Mouse (Mus musculus): ENCODE data around the gene Frmd6. TPM values are rescaled to one million over a fixed set of nuclear protein-coding genes. Genes with fewer than 3 reads are reported as not detected.

Gene Frmd6
- polyA plus RNA-seq, 1 experiment from 2014 or later, result 34.9 TPM

GRCm38 (mm10) chr12:70793291-70793690 lies 32.0 kb upstream of the Frmd6 start:
- WGBS, result 65% methylated on average over 6 of the region's 6 CpGs
- Histone ChIP-seq H3K27me3 (no peaks in the 10 kb centered on the region), H3K9ac (no peak overlapping the region), H3K4me3 (no peak overlapping the region), H3K4me2 (no peak overlapping the region), H3K9me3 (no peaks in the 10 kb centered on the region), H3K36me3 (no peaks in the 10 kb centered on the region), H3K27ac (no peak overlapping the region), H3K4me1 (peaks cover 8% of the 10 kb centered on the region)
- ATAC-seq (ENCODE audit: borderline replicate concordance, extremely low read depth, low FRiP score, low TSS enrichment), result no peak

- Histone ChIP-seq H3K27me3 (no peaks in the 10 kb centered on the region), H3K9me3 (no peaks in the 10 kb centered on the region), H3K4me1 (peaks cover 23% of the 10 kb centered on the region), H3K27ac (peak overlapping the region; percentile 66), H3K36me3 (no peaks in the 10 kb centered on the region), H3K4me2 (no peak overlapping the region), H3K4me3 (no peak overlapping the region), H3K9ac (no peak overlapping the region)
- peak; percentile 47; the same call in 1 of the 2 replicates for ATAC-seq (ENCODE audit: borderline replicate concordance, extremely low read depth, low FRiP score, low TSS enrichment)
- 32% methylated on average over 16 of the region's 16 CpGs for WGBS
Measured at GRCm38 (mm10) chr12:70794543-70795388, 30.5 kb upstream of the Frmd6 start.

GRCm38 (mm10) chr12:70795389-70795711 lies 30.0 kb upstream of the Frmd6 start:
- H3K9me3 ChIP-seq, result no peaks in the 10 kb centered on the region
- peak overlapping the region; percentile 58 for H3K27ac ChIP-seq
- no peak overlapping the region for H3K4me2 ChIP-seq
- no peaks in the 10 kb centered on the region for H3K27me3 ChIP-seq
- peaks cover 28% of the 10 kb centered on the region for H3K4me1 ChIP-seq
- 75% methylated on average over 3 of the region's 3 CpGs for WGBS
- ATAC-seq (ENCODE audit: borderline replicate concordance, extremely low read depth, low FRiP score, low TSS enrichment), result no peak
- H3K9ac ChIP-seq, result no peak overlapping the region
- H3K4me3 ChIP-seq, result no peak overlapping the region
- H3K36me3 ChIP-seq, result no peaks in the 10 kb centered on the region

GRCm38 (mm10) chr12:70798496-70798895 lies 26.8 kb upstream of the Frmd6 start:
- WGBS, result 39% methylated on average over 8 of the region's 8 CpGs
- H3K4me2 ChIP-seq, result peak overlapping the region; percentile 26; the same call in 1 of the 2 replicates
- H3K27me3 ChIP-seq, result no peaks in the 10 kb centered on the region
- ATAC-seq (ENCODE audit: borderline replicate concordance, extremely low read depth, low FRiP score, low TSS enrichment), result no peak
- no peaks in the 10 kb centered on the region for H3K36me3 ChIP-seq
- peak overlapping the region; percentile 95 for H3K27ac ChIP-seq
- H3K4me1 ChIP-seq, result peaks cover 37% of the 10 kb centered on the region
- no peaks in the 10 kb centered on the region for H3K9me3 ChIP-seq
- H3K4me3 ChIP-seq, result no peak overlapping the region
- no peak overlapping the region for H3K9ac ChIP-seq

GRCm38 (mm10) chr12:70799231-70800002 lies 25.9 kb upstream of the Frmd6 start:
- Histone ChIP-seq H3K9me3 (no peaks in the 10 kb centered on the region), H3K4me3 (no peak overlapping the region), H3K27ac (peak overlapping the region; percentile 95), H3K36me3 (no peaks in the 10 kb centered on the region), H3K4me1 (peaks cover 36% of the 10 kb centered on the region), H3K4me2 (peak overlapping the region; percentile 36), H3K27me3 (no peaks in the 10 kb centered on the region), H3K9ac (no peak overlapping the region)
- 30% methylated on average over 19 of the region's 19 CpGs for WGBS
- peak; percentile 83 for ATAC-seq (ENCODE audit: borderline replicate concordance, extremely low read depth, low FRiP score, low TSS enrichment)

GRCm38 (mm10) chr12:70800086-70800485 lies 25.2 kb upstream of the Frmd6 start:
- H3K4me1 ChIP-seq, result peaks cover 31% of the 10 kb centered on the region
- WGBS, result 59% methylated on average over 8 of the region's 8 CpGs
- H3K27ac ChIP-seq, result peak overlapping the region; percentile 95
- ATAC-seq (ENCODE audit: borderline replicate concordance, extremely low read depth, low FRiP score, low TSS enrichment), result no peak
- no peak overlapping the region for H3K9ac ChIP-seq
- H3K4me2 ChIP-seq, result no peak overlapping the region
- no peaks in the 10 kb centered on the region for H3K9me3 ChIP-seq
- H3K36me3 ChIP-seq, result no peaks in the 10 kb centered on the region
- H3K27me3 ChIP-seq, result no peaks in the 10 kb centered on the region
- no peak overlapping the region for H3K4me3 ChIP-seq

GRCm38 (mm10) chr12:70801361-70801760 lies 24.0 kb upstream of the Frmd6 start:
- H3K36me3 ChIP-seq, result no peaks in the 10 kb centered on the region
- no peak overlapping the region for H3K4me2 ChIP-seq
- no peaks in the 10 kb centered on the region for H3K9me3 ChIP-seq
- peaks cover 31% of the 10 kb centered on the region for H3K4me1 ChIP-seq
- WGBS, result 49% methylated on average over 8 of the region's 8 CpGs
- no peak for ATAC-seq (ENCODE audit: borderline replicate concordance, extremely low read depth, low FRiP score, low TSS enrichment)
- no peaks in the 10 kb centered on the region for H3K27me3 ChIP-seq
- no peak overlapping the region for H3K9ac ChIP-seq
- no peak overlapping the region for H3K27ac ChIP-seq
- H3K4me3 ChIP-seq, result no peak overlapping the region

GRCm38 (mm10) chr12:70803494-70803893 lies 21.8 kb upstream of the Frmd6 start:
- no peaks in the 10 kb centered on the region for H3K27me3 ChIP-seq
- ATAC-seq (ENCODE audit: borderline replicate concordance, extremely low read depth, low FRiP score, low TSS enrichment), result no peak
- H3K36me3 ChIP-seq, result no peaks in the 10 kb centered on the region
- no peak overlapping the region for H3K4me3 ChIP-seq
- H3K4me1 ChIP-seq, result peaks cover 27% of the 10 kb centered on the region
- no peaks in the 10 kb centered on the region for H3K9me3 ChIP-seq
- no peak overlapping the region for H3K9ac ChIP-seq
- H3K27ac ChIP-seq, result no peak overlapping the region
- 50% methylated on average over 4 of the region's 4 CpGs for WGBS
- no peak overlapping the region for H3K4me2 ChIP-seq

GRCm38 (mm10) chr12:70804989-70805388 lies 20.3 kb upstream of the Frmd6 start:
- Histone ChIP-seq H3K27me3 (no peaks in the 10 kb centered on the region), H3K27ac (no peak overlapping the region), H3K4me1 (peaks cover 12% of the 10 kb centered on the region; the same call in 1 of the 2 replicates), H3K4me2 (no peak overlapping the region), H3K4me3 (no peak overlapping the region), H3K9me3 (no peaks in the 10 kb centered on the region), H3K9ac (no peak overlapping the region), H3K36me3 (no peaks in the 10 kb centered on the region)
- WGBS, result 62% methylated on average over 2 of the region's 2 CpGs
- no peak for ATAC-seq (ENCODE audit: borderline replicate concordance, extremely low read depth, low FRiP score, low TSS enrichment)

- no peak overlapping the region for H3K9ac ChIP-seq
- no peak overlapping the region for H3K4me2 ChIP-seq
- no peak overlapping the region for H3K4me3 ChIP-seq
- H3K27ac ChIP-seq, result no peak overlapping the region
- H3K27me3 ChIP-seq, result no peaks in the 10 kb centered on the region
- H3K36me3 ChIP-seq, result no peaks in the 10 kb centered on the region
- H3K9me3 ChIP-seq, result no peaks in the 10 kb centered on the region
- WGBS, result 47% methylated on average over 5 of the region's 5 CpGs
- ATAC-seq (ENCODE audit: borderline replicate concordance, extremely low read depth, low FRiP score, low TSS enrichment), result no peak
- H3K4me1 ChIP-seq, result peaks cover 12% of the 10 kb centered on the region
Measured at GRCm38 (mm10) chr12:70807543-70807942, 17.8 kb upstream of the Frmd6 start.

GRCm38 (mm10) chr12:70807975-70808374 lies 17.3 kb upstream of the Frmd6 start:
- Histone ChIP-seq H3K36me3 (no peaks in the 10 kb centered on the region), H3K9ac (no peak overlapping the region), H3K4me3 (no peak overlapping the region), H3K9me3 (no peaks in the 10 kb centered on the region), H3K4me2 (no peak overlapping the region), H3K27ac (no peak overlapping the region), H3K4me1 (peaks cover 16% of the 10 kb centered on the region), H3K27me3 (no peaks in the 10 kb centered on the region)
- WGBS, result 68% methylated on average over 6 of the region's 6 CpGs
- no peak for ATAC-seq (ENCODE audit: borderline replicate concordance, extremely low read depth, low FRiP score, low TSS enrichment)

- Histone ChIP-seq H3K36me3 (no peaks in the 10 kb centered on the region), H3K4me2 (no peak overlapping the region), H3K27ac (no peak overlapping the region), H3K27me3 (no peaks in the 10 kb centered on the region), H3K4me3 (no peak overlapping the region), H3K9me3 (no peaks in the 10 kb centered on the region), H3K4me1 (peaks cover 21% of the 10 kb centered on the region), H3K9ac (no peak overlapping the region)
- WGBS, result 69% methylated on average over 2 of the region's 2 CpGs
- ATAC-seq (ENCODE audit: borderline replicate concordance, extremely low read depth, low FRiP score, low TSS enrichment), result no peak
Measured at GRCm38 (mm10) chr12:70809957-70810356, 15.4 kb upstream of the Frmd6 start.
